Mouse (Mus musculus) kidney, postnatal 10 days (tissue): ENCODE data around the gene Shd.

Experiments used
- DNase-seq: peaks from one replicate; pipeline ENCODE4 v3.0.0; 2021; ENCODE audit warnings: mixed read lengths

The Shd gene

DNA sequence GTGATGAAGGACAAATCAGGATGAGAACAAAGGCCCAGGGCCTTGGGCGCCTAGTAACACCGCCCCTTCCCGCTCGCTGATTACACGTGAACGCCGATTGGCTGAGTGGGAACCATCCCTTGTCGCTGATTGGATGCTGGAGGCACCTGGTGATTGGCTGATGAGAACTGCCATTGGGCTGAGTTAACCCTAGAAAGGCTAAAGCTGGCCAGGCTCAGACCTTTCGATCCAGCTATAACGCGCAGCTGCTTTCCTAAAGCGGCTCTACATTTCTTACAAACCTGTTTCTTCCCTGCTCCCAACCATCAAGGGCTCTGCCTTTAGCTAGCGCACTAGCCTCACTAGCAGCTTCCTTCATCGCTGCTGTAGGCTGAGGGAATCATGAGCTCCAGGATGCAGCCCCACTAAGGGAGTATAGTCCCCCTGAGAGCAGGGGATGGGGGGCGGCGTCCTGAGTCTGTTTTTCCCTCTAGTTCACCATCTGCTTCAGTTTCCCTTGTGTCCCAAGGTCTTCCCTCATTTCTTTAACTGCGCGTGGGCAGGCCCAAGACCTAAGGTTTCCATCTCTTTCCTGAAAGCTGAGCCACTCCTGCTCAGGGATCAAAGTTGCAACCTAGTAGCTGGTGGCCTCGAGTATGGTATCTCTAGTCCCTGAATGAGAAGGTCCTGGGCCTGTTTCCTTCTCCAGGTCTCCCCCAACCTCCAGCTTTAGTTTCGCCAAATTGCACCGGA, 38.3 kb downstream of the Shd start:
- DNase-seq, result peak; percentile 95

DNA sequence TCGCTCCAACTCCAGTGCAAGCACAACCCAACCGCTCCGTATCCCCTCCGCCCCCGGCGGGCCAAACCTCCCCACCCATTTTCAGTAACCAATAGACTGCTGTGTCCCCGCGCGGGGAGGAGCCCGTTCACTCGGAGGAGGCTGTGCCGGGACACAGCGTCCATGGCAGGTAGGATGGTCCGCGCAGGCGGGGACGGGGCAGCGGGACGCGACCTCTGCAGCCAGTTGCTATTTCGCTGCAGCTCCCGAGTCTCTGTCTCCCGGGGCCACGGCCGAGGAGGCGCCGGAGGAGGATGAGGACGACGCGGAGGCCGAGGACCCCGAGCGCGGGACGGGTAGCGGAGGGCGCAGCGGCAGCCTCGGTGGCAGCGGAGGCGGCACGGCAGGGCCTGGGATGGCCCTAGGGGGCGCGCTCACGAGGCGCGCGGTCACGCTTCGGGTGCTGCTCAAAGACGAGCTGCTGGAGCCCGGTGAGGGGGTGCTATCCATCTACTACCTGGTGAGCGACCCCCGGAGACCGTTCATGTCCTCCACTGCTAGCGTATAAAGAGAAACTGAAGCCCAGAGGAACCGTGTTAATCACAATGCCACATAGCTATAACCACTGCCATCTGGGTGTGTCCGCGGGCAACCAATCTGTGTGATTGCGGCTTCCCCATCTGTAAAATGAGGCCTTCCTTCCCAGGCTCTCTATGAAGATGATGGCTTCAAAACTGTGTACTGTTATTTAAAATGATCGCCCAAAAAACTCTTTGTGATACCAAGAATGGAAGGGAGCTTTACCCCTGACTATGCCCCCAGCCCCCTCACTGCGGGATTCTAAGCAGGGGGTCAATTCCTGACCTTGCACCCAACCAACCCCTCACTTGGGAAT, 39.1 kb downstream of the Shd start:
- peak; percentile 94 for DNase-seq

DNA sequence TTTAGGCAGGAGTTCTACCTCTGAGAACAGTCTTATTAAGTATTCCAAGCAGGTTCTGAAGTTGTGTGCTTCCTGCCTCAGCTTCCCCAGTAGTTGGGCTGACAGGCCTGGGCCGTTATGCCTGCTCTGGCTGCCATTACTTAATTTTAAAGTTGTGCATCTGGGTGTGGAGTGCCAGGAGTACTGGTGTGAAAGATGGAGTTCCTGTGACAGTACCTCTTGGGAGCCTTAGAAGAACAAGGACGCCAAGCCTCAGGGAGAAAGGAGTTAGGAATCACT, 39.6 kb downstream of the Shd start:
- no peak for DNase-seq

DNA sequence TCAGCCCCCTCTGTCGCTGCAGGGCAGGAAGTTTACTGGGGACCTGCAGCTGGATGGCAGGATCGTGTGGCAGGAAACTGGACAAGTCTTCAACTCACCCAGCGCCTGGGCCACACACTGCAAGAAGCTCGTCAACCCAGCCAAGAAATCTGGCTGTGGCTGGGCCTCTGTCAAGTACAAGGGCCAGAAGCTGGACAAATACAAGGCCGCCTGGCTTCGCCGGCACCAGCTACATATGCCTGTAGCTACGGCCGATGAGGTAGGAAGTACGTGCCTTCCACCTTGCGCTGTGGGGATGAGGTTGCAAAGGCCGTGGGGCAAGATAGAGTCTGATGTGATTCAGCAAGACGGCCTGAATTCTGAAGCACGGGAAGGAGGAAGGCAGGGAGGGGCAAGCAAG, 40.0 kb downstream of the Shd start:
- no peak for DNase-seq

DNA sequence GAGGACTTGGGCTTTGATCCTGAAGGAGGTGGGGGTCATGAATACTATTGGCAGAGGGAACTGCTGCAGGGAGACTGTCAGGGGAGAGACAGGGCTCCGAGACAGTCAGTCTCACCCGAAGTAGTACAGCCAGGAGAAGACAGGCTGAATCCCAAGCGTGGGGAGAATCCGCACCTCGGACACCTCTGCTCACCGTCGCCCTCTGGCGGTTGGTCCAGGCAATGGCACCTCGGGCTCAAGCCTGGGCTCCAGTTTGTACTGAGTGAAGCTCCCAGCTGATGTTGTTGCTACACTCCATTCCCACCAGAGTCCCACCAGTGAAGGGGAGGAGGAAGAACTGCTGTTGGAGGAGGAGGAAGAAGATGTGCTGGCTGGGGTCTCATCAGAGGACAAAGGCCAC, 40.4 kb downstream of the Shd start:
- DNase-seq, result peak; percentile 86

DNA sequence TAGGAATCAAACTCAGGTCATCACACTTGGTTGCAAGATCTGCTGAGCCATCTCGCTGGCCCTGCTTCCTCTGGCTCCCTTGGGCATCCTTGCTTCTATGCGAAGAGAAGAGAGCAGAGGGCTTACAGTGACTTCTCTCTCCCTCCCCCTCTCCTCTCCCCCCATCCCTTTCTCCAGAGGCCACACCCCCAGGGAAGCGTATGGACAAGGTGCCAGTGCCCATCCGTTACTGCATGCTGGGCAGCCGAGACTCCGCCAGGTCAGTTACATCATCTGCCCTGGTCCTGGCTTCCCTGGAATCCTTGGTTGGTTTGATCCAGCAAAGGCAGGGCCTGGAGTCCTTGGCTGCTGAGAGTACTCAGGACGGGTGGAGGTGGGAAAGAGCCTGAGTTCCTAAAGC, 41.2 kb downstream of the Shd start:
- DNase-seq, result no peak

DNA sequence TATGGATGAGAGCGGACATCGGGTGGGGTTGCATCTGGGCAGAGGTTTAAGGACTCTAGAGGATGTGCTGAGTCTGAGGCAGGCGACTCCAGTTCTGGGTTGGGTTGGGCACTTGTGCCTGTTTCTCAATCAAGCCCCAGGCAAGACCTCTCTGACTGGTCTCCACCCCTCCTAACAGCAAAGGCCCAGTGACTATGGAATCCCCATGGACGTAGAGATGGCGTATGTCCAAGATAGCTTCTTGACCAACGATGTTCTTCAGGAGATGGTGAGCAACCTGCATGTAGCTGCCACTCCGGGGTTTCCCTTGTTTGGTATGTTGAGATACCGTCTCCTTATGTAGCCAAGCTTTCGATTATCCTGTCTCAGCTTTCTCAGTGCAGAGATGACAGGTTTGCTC, 45.0 kb downstream of the Shd start:
- no peak for DNase-seq

DNA sequence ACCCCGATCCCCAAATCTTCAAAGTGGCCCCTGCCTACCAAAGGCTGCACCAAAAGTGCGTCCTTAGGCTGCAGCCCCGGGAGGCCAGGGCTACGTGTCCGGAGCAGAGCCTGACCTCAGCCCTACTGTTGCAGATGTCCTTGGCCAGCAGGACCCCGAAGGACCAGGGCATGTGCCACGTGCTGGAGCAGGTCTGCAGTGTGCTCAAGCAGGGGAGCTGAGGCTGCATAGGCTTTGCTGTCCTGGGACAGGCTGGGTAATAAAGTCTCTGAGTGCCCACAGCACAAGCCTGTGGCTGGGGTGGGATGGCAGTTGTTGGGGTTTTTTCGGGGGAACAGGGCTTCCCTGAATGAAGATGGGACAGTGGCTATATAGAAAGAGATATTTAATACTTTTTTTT, 46.1 kb downstream of the Shd start:
- DNase-seq, result no peak

DNA sequence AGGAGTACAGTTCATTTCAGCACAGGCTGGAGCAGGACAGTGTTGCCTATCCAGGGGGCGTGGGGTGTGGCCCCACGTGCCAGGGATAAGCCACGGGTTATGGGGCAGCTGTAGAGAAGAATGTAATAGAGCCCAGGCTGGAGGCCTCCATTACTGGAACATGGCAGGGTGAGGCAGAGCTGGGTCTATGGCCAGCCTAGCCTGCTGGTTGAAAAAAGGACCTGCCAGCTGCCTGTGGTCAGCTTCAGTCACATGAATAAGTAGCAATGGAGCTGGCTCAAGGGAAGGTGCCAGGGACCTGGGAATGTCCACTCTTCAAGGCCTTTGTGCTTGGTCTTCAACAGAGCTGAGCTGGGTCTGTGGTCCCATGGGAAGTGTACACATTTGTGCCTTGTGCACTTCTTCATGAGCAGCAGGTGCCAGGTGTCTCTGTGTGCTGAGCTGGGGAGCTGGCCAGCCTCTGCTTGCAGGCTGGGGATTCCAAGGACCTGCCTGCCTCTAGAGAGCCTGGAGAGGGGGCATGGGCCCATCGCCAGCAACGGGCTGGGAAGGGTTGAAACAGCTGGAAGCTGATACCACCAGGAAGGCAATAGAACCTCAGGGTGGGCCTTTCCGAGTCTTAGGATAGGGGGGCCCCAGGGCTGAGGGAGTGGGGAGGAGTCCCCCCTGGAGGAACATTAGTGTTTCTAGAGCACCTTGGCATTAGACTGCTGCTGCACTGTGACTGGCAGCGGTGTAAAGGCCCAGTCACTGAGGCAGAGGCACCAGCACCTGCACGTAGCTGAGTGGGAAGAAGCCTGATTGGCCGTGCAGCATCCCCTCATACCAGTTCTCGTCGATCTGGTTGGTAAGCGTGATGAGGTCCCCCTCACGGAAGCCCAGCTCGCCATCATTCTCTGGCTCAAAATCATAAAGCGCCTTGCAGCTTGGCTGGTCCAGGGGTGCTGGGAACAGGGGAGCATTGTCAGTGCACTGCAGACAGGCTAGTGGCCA, 46.8 kb downstream of the Shd start:
- no peak for DNase-seq

DNA sequence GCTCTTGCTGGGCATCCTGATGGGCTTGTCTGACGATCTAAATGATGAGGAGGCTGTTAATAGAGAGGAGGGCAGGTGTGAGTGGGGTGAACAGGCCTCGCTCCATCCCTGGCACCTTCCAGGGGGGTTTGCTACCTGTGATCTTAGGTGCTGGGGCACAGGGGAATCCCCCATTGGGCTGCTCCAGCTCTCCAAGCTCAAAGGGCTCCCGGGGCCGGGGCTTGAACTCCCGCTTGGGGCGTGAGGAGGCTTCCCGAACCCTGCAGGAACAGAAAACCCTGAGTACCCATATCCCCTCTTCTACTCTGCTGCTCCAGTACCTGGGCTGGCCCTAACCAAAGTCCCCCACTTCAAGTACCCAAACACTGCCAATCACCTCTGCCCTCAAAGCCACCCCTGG, 47.6 kb downstream of the Shd start:
- no peak for DNase-seq

DNA sequence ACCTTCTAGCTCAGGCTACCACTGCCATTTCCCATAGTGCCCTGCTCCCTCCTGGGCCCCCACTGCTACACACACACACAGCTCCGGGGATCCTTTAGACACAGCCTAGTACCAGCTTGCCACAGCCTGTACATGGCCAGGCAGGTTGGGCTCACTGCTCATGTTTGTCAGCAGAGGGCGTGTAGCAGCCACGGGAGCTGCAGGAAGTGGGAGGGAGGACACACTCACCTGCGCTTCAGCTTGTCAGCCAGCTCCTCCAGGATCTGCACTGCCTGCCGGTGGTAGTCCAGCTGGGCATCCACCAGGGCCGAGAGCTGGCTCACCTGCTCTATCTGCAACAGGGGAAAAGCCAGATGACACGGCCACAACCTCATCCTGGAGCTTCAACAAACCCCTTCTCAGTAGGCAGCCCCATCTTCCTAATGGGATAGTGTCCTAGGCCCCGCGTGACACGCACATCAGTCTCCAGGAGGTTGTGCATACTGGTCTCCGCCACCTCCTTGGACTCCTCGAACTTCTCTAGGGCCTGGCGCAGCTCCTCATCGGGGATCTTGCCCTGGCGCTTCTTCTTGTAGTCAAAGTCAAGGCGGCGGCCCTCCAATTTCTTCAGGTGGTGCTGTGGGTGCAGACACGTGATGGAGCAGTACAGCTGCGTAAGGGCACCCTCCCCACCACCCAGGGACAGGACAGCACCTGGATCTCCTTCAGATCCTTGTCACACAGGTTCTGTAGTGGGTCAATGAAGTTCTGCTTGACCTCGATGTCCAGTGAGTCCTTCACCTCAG, 48.3 kb downstream of the Shd start:
- peak; percentile 76 for DNase-seq

DNA sequence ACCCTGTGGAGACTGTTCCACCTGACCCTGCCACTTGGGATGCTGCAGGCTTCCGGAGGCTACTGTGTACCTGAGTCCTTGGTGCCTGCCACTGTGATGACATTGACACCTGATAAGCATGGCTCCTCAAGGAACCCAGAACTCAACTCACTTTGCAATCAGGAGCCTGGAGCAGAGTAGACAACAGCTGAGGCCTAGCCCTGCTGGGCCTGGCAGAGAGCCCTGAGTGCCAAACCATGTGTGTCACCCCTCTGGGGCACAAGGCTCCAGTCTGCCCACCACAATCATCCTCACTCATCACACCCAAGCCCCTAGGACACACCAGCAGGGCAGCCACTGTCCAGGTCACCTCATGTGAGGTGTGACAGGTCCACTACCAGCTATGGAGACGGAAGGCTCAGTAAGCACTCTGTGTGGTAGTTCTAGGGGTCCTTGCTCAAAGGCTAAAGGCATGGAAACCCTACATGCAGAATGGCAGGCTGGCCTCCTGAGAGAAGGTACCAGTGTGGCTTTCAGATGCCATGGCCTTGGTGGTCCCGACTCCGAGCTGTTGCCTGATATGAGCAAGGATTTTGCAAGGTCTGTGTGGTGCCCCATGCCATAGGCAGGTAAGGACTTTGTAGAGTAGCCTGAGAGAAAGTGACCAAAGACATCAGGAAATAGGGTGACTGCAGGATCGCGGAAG, 50.3 kb downstream of the Shd start:
- no peak for DNase-seq

DNA sequence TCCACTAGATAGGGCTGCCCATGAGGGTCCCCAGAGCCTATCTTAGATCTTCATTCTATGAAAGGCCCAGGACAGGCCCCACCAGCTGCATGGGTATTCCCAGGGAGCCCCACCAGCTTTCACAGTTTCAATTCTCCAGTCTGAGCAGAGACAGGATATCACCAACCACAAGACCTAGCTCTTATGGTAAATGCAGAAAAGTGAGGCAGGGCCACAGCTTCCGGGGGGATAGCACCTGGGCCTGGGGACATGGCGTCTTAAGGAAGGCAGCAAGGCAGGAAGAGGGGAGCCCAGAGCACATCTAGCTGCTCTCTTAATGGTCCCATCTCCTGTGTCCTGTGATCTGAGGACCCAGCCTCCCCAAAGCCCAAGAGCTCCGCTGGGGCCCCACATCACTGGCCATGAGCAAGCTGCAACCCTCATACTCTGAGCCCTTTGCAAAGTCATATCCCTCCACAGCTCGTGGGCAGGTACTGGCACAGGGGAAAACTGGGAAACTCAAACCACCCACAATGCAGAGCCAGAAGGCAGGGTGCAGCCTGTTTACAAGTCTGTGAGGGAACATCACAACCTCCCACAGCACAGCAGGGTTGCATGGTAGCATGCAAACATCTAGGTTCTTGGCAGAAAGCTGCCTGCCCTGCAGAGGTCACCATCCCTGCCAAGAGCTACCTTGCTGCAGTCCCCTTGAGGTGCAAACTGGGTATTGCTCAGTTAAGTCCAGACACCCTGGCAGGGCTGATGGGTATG, 51.1 kb downstream of the Shd start:
- no peak for DNase-seq

DNA sequence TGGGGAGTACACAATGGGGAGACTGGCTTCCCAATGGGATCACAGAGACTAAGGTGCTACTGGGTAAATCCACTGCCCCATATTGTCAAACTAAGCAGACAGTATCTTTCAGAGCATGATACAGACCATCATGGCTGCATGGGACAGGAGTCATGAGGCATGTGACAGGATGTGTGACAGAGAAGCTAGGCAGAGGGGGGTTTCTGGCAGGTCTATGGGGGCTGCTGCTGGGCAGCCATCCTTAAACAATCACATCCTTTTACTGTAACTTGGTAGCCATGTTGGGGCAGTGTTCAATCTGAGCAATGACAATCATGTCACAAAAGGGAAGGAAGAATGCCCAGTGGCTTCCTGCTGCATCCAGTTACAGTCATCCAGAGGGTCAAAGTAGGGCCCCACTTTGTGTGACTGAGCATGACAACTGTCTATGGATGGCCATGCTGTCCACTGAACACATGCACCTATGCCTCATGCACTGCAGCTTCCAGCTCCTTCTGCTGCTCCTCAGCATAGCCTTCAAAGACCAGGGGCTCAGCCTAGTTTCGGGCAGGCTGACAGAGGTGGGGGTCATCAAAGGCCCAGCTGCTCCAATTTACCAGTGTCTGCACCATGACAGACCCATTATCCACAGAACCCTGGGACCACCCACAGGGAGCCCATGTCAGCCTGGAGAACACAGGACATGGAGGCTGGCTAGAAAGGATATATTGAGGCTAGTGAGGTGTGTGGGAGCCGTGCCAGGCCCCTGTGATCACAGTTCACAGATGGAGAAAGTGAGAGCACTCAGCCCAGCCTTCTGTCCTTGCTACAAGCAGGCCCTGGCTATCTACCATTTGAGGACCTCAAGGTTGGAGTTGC, 52.1 kb downstream of the Shd start:
- no peak for DNase-seq

DNA sequence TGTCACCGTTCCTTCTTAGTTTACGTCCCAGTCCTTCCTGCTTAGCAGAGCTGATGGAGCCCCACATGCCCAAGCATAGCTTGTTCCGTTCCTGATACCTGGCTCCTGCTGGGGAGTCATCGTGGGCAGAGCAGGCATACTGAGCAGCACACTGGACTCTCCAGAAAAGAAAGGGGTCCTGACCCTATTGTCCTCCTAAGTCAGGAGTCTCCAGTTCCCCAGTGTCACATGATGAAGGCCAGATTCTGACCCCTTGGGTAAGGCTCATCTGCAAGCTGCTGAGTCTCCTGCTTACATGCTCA, 52.7 kb downstream of the Shd start:
- no peak for DNase-seq

DNA sequence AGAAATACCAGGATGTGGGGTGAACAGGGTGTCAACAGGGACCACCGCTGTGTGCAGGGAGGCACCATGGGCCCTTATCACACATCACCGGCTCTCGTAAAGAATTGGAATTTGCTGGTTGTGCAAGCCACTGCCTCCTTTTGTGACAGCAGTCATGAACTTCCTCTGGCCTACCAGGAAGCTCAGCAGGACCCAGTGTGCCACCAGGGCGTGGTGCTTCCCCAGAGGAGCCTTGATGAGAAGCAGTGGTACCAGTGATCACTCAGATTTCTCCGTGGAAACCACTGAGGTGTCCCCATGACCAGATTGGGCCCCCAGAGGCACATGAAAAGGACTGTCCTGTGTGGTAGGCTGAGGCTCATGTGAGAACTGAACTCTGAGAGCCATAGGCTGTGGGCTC, 53.1 kb downstream of the Shd start:
- no peak for DNase-seq

DNA sequence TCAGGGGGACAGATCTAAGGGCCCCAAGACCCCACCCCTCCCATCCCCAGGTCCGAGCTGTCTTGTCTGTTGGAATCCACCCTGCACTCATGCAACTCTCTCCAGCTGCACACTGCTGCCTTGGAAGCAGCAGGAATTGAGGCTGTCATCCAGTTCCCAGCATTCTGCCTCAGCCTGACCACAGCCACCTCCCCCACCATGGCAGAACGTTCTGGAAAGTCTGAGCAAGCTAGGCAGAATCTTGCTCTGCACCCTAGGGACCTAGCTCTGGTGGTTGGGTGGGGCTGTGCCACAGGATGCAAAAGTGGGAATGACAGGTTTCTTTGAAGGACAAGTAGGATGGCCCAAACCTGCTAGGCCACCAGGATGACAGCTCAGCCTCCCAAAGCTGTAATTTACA, 54.2 kb downstream of the Shd start:
- peak; percentile 11 for DNase-seq

DNA sequence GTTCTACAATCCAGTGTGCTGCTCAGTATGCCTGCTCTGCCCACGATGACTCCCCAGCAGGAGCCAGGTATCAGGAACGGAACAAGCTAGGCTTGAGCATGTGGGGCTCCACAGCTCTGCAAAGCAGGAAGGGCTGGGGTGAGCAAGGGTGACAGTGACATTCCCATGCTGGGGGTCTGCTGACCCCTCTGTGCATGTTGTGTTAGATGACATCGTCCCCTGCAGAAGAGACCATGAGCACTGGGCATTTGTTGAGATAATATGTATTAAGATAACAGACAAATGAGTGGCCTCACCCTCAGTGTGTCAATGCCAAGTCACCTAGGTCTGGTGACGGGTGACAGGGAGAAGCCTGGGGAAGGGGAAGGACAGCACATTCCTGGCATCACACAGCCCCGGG, 54.7 kb downstream of the Shd start:
- DNase-seq, result peak; percentile 5
